8 mouse cellular contexts compared by ENCODE assay signal in the genomic region with DNA sequence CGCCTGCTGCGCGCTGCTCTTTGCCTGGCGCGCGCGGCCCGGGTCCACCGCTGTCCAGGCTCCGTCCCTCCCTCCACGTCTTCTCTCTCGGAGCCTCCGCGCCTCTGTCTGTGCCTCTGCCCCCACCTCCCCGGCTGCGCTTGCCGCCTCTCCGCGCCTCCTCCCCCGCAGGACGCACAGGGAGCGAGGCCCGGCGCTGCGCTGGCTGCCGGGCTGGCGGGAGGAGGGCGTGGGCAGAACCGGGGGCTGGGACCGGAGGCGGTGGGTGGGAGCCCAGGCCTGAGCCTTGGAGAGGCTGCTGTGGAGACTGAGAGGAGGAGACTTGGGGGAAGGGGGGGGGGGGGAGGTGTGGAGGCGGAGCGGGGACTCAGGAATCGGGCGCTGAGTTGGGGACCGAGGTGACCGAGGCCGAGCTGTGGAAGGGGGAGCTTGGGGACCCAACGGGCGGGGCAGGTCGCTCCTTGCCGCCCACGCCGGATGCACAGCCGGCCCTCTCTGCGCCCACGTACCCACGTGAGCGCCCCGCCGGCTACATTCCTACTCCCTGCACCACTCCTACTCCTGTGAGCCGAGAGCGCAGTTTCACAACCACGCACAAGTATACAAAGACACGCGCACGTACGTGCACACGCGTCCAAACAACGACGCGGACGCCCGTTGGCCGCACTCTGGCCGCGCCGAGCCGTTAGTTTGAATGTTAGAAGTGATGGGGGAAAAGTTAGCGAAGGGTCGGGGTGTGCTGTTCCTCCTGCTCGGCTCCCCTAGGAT. TPM values are rescaled to one million over a fixed set of nuclear protein-coding genes. Genes with fewer than 3 reads are reported as not detected.
A peak's percentile ranks its signal among the peaks of the same experiment; 100 is the strongest.
DNase-seq lines count a peak whose midpoint lies in the region; ATAC-seq and TF ChIP-seq lines count a peak whose summit lies in the region.

Gene Nemp1, plus strand, starts transcription at position 401 of the 768 bp plus-strand sequence.

- peaks cover 17% of the 10 kb centered on the region for H3K36me3 ChIP-seq in embryonic facial prominence, embryonic 12.5 days
- peaks cover 25% of the 10 kb centered on the region for H3K36me3 ChIP-seq in limb, embryonic 14.5 days (ENCODE audit: control insufficient read depth, insufficient read depth, low read length)
- H3K36me3 ChIP-seq in midbrain, embryonic 14.5 days (ENCODE audit: control insufficient read depth, insufficient read depth, low read length): no peaks in the 10 kb centered on the region

- TF ChIP-seq POLR2A in limb, embryonic 14.5 days (IDR thresholded peaks at IDR 0.05; ENCODE audit: borderline replicate concordance, extremely low read depth, insufficient read depth, insufficient read length): peak; percentile 67; the same call in 1 of the 2 replicates

- WGBS in embryonic facial prominence, embryonic 12.5 days: under 1% methylated on average over 63 of the region's 73 CpGs
- WGBS in limb, embryonic 14.5 days: under 1% methylated on average over 56 of the region's 73 CpGs
- under 1% methylated on average over 67 of the region's 73 CpGs for WGBS in midbrain, embryonic 14.5 days

- H3K27ac ChIP-seq in embryonic facial prominence, embryonic 12.5 days: peak within 1 kb of the TSS; percentile 99
- H3K27ac ChIP-seq in limb, embryonic 14.5 days (replicated peaks; ENCODE audit: low read depth, low read length): peak within 1 kb of the TSS; percentile 98
- peak within 1 kb of the TSS; percentile 37; the same call in 1 of the 2 replicates for H3K27ac ChIP-seq in midbrain, embryonic 14.5 days (replicated peaks; ENCODE audit: low read depth, low read length)

- ATAC-seq in embryonic facial prominence, embryonic 12.5 days (ENCODE audit: insufficient number of reproducible peaks, insufficient read depth, low FRiP score, low TSS enrichment): peak; percentile 62
- ATAC-seq in limb, embryonic 14.5 days (ENCODE audit: low FRiP score, low read depth): peak; percentile 73
- peak; percentile 61 for ATAC-seq in midbrain, embryonic 14.5 days (ENCODE audit: low FRiP score, low TSS enrichment)

- peak within 1 kb of the TSS; percentile 78 for H3K4me3 ChIP-seq in embryonic facial prominence, embryonic 12.5 days
- H3K4me3 ChIP-seq in limb, embryonic 14.5 days (replicated peaks; ENCODE audit: low read length): peak within 1 kb of the TSS; percentile 55
- H3K4me3 ChIP-seq in midbrain, embryonic 14.5 days (replicated peaks; ENCODE audit: low read depth, low read length): peak within 1 kb of the TSS; percentile 54

- DNase-seq in urinary bladder, adult 18-20 months (ENCODE audit: low spot score in 2 of 2): peak; percentile 70 to 87
- no peak for DNase-seq in urinary bladder, postnatal 10 days (ENCODE audit: low spot score)
- peak; percentile 87 to 96 for DNase-seq in heart, adult 18-20 months
- DNase-seq in kidney, adult 11 months: peak; percentile 87
- DNase-seq in limb, embryonic 14.5 days (ENCODE audit: low spot score): peak; percentile 87
- DNase-seq in midbrain, embryonic 14.5 days: peak; percentile 67
- DNase-seq in spleen, adult 18-20 months: peak; percentile 74 to 77

- H3K27me3 ChIP-seq in embryonic facial prominence, embryonic 12.5 days: no peaks in the 10 kb centered on the region
- no peaks in the 10 kb centered on the region for H3K27me3 ChIP-seq in limb, embryonic 14.5 days (ENCODE audit: control insufficient read depth, insufficient read depth, low read length)
- peaks cover 62% of the 10 kb centered on the region for H3K27me3 ChIP-seq in midbrain, embryonic 14.5 days (ENCODE audit: control insufficient read depth, insufficient read depth, low read length)

- H3K9me3 ChIP-seq in embryonic facial prominence, embryonic 12.5 days: no peaks in the 10 kb centered on the region
- no peaks in the 10 kb centered on the region for H3K9me3 ChIP-seq in limb, embryonic 14.5 days (ENCODE audit: control insufficient read depth, low read length)
- H3K9me3 ChIP-seq in midbrain, embryonic 14.5 days (ENCODE audit: control insufficient read depth, low read length): no peaks in the 10 kb centered on the region

- H3K4me2 ChIP-seq in embryonic facial prominence, embryonic 12.5 days (replicated peaks): peak within 1 kb of the TSS; percentile 86
- peak within 1 kb of the TSS; percentile 54 for H3K4me2 ChIP-seq in limb, embryonic 14.5 days (replicated peaks; ENCODE audit: low read depth, low read length, severe bottlenecking)
- H3K4me2 ChIP-seq in midbrain, embryonic 14.5 days (ENCODE audit: low read length): peak within 1 kb of the TSS; percentile 94

- peak within 1 kb of the TSS; percentile 90 for H3K9ac ChIP-seq in embryonic facial prominence, embryonic 12.5 days
- peak within 1 kb of the TSS; percentile 79 for H3K9ac ChIP-seq in limb, embryonic 14.5 days (ENCODE audit: low read depth, low read length, severe bottlenecking)
- peak within 1 kb of the TSS; percentile 55 for H3K9ac ChIP-seq in midbrain, embryonic 14.5 days (replicated peaks; ENCODE audit: low read length)

- H3K4me1 ChIP-seq in embryonic facial prominence, embryonic 12.5 days: peaks cover 50% of the 10 kb centered on the region
- peaks cover 53% of the 10 kb centered on the region for H3K4me1 ChIP-seq in limb, embryonic 14.5 days (ENCODE audit: control insufficient read depth, insufficient read depth, low read length)
- H3K4me1 ChIP-seq in midbrain, embryonic 14.5 days (ENCODE audit: control insufficient read depth, insufficient read depth, low read length): peaks cover 10% of the 10 kb centered on the region; the same call in 1 of the 2 replicates

RNA-seq across cellular contexts. Expression of gene Nemp1, which starts in this region (rescaled TPM):
- polyA plus RNA-seq in embryonic facial prominence, embryonic 12.5 days (2016; fragmentation: Nextera tagmentation; extraction: Ambion mirVana): 9.0 and 11.9 TPM in 2 replicates
- total RNA-seq in heart, adult 18-20 months (2021): 1 to 10 TPM; 3.6 to 3.8 TPM
- polyA plus RNA-seq in limb, embryonic 14.5 days (2012; rRNA removed): 12.3 and 13.9 TPM in 2 replicates
- 9.0 and 10.2 TPM in 2 replicates for polyA plus RNA-seq in limb, embryonic 14.5 days (2014; fragmentation: Nextera tagmentation; extraction: Ambion mirVana)
- polyA plus RNA-seq in midbrain, embryonic 14.5 days (2014; fragmentation: Nextera tagmentation; extraction: Ambion mirVana): 2.6 and 3.5 TPM in 2 replicates

Comparison
In these comparisons a context has a peak if more than half of its experiments do, and no peak if none do; other contexts are left out.
1. H3K27ac ChIP-seq: peak in every context shown above with its lines; median percentile 99 in embryonic facial prominence, embryonic 12.5 days; 98 in limb, embryonic 14.5 days; 37 in midbrain, embryonic 14.5 days.